Mouse (Mus musculus) heart, adult 2 months (tissue): ENCODE results near the gene Colgalt2.

Experiments
- CTCF ChIP-seq: fragments of 200-600 bp; IDR thresholded peaks from 2 replicates; pipeline ENCODE4 v1.8.1; 2022; ENCODE audit warnings: antibody characterized with exemption, mild to moderate bottlenecking, moderate library complexity
- EP300 ChIP-seq: fragments of 200-500 bp; IDR thresholded peaks from 2 replicates; pipeline ENCODE4 v1.6.1; 2011; ENCODE audit warnings: low read depth, low read length, control low read depth; ENCODE audit not compliant: insufficient read depth

GRCm38 (mm10) chr1:152410657-152411056, 11.0 kb downstream of the Colgalt2 start:
- TF ChIP-seq CTCF (no peak), EP300 (no peak)
